Mouse (Mus musculus): Measurements from ENCODE around the gene Iqgap1. TPM values are rescaled to one million over a fixed set of nuclear protein-coding genes. Genes with fewer than 3 reads are reported as not detected.

The Iqgap1 gene
- total RNA-seq (2021) = 10 to 100 TPM; 12.1 to 16.8 TPM
- long read RNA-seq, experiment 1, full-length matches to known transcripts = 7 of 9 reads
- long read RNA-seq, experiment 1, partial matches to known transcripts = 1 of 9 reads
- long read RNA-seq, experiment 1, other reads (novel, unspliced or antisense) = 1 of 9 reads
- long read RNA-seq, experiment 2, full-length matches to known transcripts = 2 of 4 reads
- long read RNA-seq, experiment 2, partial matches to known transcripts = 1 of 4 reads
- long read RNA-seq, experiment 2, other reads (novel, unspliced or antisense) = 1 of 4 reads

- no peak for DNase-seq (ENCODE audit: low spot score)
These were observed at the start of gene Iqgap1 for GRCm38 (mm10) chr7:80825843-80826403. Iqgap1 (minus strand) TSS chr7:80825974.

DNA sequence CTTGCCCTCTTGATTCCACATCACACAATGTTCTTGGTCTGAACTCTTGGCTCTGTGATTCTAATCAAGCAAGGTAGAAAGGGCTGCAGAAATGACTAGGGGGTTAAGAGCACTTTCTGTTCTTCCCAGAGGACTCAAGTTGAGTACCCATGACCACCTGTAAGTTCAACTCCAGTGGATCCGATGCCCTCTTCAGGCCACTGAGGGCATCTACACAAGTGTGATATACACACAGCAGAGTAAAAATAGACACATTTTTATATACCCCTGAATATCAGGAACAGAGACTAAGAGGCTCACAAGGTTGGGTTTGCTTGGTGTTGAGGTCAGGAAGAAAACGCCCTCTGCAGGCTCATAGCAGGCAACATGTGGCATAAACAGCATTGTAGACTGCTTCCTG lies 47.9 kb upstream of the Iqgap1 start:
- DNase-seq (ENCODE audit: low spot score) = no peak

DNA sequence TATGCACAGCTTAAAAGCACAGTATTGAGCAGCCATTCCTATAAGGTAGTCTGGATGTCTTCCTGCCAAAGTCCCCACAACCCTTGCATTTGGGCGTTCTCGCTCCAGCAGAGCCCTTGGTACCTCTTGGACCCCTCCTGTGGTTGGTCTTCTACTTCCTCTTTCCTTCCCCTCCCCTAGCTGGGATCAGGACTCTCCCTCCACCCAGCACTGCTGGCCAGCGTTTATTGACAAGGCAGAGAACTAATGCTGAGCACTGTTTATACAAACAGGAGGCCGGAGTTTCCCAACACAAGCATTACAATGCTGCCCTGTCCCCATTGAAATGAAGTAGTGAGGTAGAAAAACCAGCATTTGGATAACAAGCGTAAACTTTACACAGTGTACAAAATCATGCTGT lies 47.3 kb upstream of the Iqgap1 start:
- DNase-seq (ENCODE audit: low spot score) = no peak

DNA sequence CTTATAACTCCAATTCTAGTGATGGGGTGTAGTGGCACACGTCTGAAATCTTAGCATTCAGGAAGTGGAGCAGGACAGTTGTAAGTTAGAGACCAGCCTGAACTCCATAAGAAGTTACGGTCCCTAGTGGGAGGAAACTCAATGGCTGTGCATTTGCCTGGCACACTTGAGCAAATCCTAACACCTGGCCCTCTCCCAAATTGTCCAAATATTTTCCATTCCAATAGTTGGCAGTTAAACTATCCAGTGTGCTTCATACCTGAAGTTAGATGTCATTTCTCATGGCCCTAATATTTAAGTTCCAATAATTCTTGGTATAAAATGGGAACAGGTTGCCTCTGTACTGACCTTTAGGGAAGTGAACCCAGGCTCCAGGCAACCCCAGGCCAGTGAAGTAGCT lies 42.9 kb upstream of the Iqgap1 start:
- DNase-seq (ENCODE audit: low spot score) = no peak

- DNase-seq (ENCODE audit: low spot score) = no peak
These were observed 40.9 kb upstream of the Iqgap1 start for GRCm38 (mm10) chr7:80866514-80867147.

DNA sequence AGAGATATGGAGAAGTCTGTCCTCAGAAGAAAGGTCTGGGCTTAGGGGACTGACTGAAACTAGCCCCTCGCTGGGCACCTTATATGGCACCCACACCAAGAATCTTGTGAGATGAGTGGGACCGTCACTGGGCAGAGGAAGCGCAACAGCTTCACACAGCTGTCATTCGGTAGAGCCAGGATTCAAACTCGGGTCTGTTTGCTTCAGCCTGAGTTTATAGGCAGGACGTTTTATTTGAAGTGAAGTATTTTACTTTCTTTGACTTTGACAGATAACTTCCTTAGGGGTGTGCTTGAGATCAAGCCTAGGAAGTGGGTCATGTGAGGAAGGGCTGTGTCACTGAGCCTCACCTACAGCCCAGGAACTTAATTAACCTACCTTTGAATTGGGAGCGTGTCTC lies 39.7 kb upstream of the Iqgap1 start:
- DNase-seq (ENCODE audit: low spot score) = no peak

GRCm38 (mm10) chr7:80864831-80865230 lies 39.1 kb upstream of the Iqgap1 start:
- no peak for DNase-seq (ENCODE audit: low spot score)

DNA sequence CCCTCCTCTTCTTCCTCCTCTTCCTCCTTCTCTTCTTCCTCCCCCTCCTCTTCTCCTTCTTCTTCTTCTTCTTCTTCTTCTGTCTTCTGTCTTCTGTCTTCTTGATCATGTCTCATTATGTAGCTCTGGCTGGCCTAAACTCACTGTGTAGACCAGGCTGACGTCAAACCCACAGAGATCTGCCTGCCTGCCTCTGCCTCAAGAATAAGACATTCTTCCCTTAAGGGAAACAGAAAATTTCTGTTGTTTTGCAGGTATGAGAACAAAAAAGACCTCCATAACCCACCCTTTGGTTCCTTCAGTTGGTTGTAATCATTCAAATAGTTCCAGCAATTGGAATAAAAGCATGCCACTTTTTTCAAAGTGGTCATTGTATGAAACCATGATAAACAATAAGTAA lies 38.4 kb upstream of the Iqgap1 start:
- DNase-seq (ENCODE audit: low spot score) = no peak

- no peak for DNase-seq (ENCODE audit: low spot score)
These were observed 37.7 kb upstream of the Iqgap1 start for GRCm38 (mm10) chr7:80863520-80863919.

DNA sequence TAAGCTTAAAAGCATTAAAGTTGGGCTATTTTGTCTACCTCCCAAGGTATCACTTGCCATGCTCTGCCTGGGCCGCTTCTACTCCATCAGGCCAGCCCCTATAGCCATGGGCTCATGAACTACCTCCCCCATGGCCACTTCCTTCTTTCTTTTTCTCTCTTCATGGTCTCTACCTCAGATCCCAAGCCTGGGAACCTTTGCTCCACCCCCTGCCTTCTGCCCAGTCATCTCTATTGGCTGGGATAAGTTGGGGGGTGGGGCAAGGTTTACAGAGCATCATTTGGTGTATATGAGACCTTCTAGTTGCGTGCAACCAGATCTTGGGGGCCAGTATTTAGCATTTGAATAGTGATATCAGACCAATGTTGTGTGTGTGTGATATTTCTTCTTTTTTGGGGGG lies 36.7 kb upstream of the Iqgap1 start:
- DNase-seq (ENCODE audit: low spot score) = no peak

DNA sequence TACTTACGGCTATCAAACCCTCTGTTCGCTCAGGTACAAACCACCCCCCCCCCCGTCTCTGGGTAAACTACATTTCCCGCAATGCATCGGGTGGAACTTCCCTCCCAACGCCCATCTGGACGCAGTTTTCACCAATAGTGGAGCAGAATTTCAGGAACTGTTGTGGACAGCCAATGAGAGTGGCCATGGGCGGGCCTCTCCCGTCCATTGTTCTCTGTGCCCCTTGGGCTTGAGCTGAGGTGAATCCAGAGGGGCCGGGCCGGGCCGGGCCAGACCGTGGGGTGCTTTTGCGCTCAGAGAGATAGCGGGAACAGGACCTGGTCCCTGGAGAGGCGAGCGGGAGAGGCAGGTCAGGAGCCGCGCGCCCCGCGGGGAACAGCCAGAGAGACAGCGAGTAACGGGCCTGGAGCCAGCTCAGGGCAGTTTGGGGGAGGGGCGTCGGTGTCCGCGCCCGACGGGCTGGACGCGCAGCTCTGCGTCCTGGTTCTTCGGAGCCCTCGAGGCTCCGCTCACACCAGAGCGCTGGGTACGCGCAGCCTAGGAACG lies 35.0 kb upstream of the Iqgap1 start, which contains the start of gene Zscan2:
Gene Zscan2, plus strand, starts transcription at position 192 of the 546 bp plus-strand sequence.
- DNase-seq (ENCODE audit: low spot score) = peak; percentile 90

- peak; percentile 37 for DNase-seq (ENCODE audit: low spot score)
These were observed 34.5 kb upstream of the Iqgap1 start for GRCm38 (mm10) chr7:80860227-80860626.

- peak; percentile 81 for DNase-seq (ENCODE audit: low spot score)
These were observed 31.4 kb upstream of the Iqgap1 start for GRCm38 (mm10) chr7:80857181-80857580.

DNA sequence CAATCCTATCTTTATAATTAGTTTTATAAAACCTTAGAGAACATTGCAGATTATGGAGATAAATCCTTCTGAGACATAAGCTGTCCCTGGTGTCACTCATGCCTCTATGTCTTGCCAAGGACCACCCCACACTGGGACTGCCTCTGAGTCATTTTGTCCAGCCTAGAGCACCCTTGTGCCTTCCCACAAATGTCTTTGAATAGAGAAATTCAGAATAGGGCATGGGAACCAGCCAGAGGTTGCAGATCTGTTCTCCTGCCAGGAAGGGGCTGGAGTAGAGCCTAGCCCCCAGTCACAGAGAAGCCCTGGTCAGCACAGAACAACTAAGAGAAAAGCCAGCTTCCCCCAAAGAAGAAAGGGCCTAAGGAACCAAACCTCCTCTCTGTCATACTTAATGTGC lies 29.5 kb upstream of the Iqgap1 start:
- no peak for DNase-seq (ENCODE audit: low spot score)

DNA sequence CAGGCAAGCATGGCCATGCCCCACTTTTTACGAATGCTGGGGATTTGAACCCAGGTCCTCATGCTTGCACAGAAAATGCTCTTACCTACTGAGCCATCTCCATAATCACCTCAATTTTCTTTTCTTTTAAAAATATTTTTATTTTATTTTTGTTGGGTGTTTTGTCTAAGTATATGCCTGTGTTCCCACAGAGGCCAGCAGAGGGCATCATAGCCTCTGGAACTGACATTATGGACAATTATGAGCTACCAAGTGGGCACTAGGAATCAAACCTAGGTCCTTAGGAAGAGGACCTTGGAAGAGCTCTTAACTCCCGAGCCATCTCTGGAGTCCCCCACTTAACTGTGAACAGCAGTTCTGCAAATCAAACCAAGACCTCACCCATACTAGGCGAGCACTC lies 27.4 kb upstream of the Iqgap1 start:
- no peak for DNase-seq (ENCODE audit: low spot score)

GRCm38 (mm10) chr7:80850520-80850919 lies 24.7 kb upstream of the Iqgap1 start:
- DNase-seq (ENCODE audit: low spot score) = no peak

DNA sequence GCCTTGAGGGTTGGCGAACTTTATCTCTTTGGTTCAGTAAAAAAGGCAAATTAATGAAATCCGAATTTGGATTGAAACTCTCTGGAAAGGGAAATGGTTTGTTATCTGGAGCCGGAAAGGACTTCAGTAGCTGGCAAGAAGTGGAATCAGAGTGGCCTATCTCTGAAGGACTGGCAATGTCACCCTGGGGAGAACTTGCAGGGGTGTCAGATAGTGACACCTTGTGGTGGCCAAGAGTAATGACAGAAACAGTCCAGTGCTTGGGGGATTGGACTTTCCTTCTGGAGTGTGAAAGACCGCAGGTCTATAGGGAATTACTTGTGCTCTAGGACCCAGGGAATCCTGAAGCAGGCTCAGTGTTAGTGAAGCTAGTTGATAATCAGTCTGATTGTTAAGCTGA lies 23.9 kb upstream of the Iqgap1 start:
- peak; percentile 53 for DNase-seq (ENCODE audit: low spot score)

DNA sequence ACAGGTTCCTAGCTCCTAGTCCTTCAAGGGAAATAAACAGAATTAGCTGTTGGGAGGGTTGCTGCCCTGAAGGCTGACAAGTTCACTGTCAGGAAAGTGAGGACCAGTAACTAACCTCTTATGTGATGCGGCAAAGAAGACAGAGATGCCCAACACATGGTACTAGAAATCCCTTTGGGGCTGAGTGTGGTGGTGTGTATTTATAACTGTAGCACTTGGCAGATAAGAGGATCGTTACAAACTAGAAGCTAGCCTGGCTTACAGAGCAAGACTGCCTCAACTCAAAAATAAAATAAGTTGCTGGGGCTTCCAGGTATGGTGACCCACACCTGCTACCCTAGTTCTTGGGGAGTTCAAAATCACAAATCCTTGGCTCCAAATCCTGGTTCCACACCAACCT lies 23.5 kb upstream of the Iqgap1 start:
- DNase-seq (ENCODE audit: low spot score) = no peak

- no peak for DNase-seq (ENCODE audit: low spot score)
These were observed 20.9 kb upstream of the Iqgap1 start for GRCm38 (mm10) chr7:80846709-80847108.

DNA sequence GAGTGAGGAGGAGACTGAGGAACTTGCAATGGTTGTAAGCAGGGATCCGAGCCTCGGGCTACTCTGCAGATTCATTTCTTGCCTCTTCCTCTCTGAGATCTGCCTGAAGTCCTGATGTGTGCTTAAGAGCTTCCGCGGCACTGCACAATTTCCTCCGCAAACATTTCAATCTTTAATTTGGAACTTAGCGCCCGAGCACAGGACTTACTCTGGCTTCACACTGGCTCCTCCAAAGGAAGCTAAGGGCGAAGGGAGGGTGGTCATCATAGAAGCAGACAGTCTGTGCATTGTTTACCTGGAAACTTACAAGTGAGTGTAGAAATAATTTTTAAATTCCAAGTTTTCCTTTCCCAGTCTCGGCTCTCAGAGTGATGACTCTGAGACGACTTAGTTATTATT lies 20.5 kb upstream of the Iqgap1 start:
- DNase-seq (ENCODE audit: low spot score) = no peak

DNA sequence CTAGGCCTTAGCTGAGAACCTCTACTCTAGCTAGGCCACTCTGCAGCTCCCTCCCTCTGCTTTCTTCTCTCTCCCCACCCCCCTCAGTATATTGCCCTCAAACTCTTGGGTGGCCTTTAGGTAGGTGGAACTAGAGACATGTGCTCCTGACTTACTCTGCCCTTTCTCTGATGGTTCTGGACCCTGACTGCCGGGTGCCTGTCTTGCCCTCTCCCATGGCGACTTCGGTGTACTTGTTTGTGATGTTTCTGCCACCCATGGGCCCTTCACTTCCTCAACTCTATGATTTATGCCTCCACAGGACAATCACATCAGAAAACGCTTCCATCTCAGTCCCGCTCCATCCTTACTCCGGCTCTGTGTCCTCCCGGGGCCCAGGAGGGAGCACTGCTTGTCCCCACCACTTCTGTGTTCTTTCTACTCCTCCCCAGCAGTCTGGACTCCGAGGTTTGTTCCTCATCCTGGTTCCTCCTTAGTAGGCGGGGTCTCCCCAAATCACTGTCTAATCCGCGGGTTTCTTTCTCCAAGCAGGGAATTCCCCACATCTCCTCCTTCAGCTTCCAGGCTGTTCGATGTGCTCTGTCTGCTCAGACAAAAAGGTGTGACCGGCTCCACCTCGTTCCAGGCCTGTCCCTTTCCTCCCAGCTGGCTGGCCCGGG lies 20.0 kb upstream of the Iqgap1 start:
- DNase-seq (ENCODE audit: low spot score) = peak; percentile 32

- no peak for DNase-seq (ENCODE audit: low spot score)
These were observed 18.9 kb upstream of the Iqgap1 start for GRCm38 (mm10) chr7:80844691-80845090.

Measured in gastrocnemius, adult 18-20 months (tissue).